Mouse (Mus musculus): ENCODE data around the gene Camk1d. TPM values are rescaled to one million over a fixed set of nuclear protein-coding genes. Genes with fewer than 3 reads are reported as not detected.

Gene Camk1d
- polyA plus RNA-seq, 1 experiment, result 1.6 TPM

- H3ac ChIP-seq (ENCODE audit: control insufficient read depth, insufficient read length, low read depth), result no peak overlapping the region
- H3K79me3 ChIP-seq (ENCODE audit: low read depth), result peaks cover 2% of the 10 kb centered on the region
- TF ChIP-seq MAX (IDR thresholded peaks at IDR 0.05), result no peak
- TF ChIP-seq CTCF (IDR thresholded peaks at IDR 0.05; ENCODE audit: control insufficient read depth, insufficient read depth, insufficient read length), result no peak
- H3K36me3 ChIP-seq (ENCODE audit: control insufficient read depth, insufficient read depth), result no peaks in the 10 kb centered on the region
- H3K79me2 ChIP-seq (ENCODE audit: control insufficient read depth, insufficient read depth), result peaks cover 8% of the 10 kb centered on the region
- no peak overlapping the region for H3K4me3 ChIP-seq (ENCODE audit: insufficient read depth, poor library complexity, severe bottlenecking)
- H3K27me3 ChIP-seq (ENCODE audit: control insufficient read depth, insufficient read depth, insufficient read length), result no peaks in the 10 kb centered on the region
Observed at GRCm38 (mm10) chr2:5672906-5673589, 41.3 kb downstream of the Camk1d start.

- peaks cover 2% of the 10 kb centered on the region for H3K79me3 ChIP-seq (ENCODE audit: low read depth)
- H3K36me3 ChIP-seq (ENCODE audit: control insufficient read depth, insufficient read depth), result no peaks in the 10 kb centered on the region
- no peaks in the 10 kb centered on the region for H3K27me3 ChIP-seq (ENCODE audit: control insufficient read depth, insufficient read depth, insufficient read length)
- H3K79me2 ChIP-seq (ENCODE audit: control insufficient read depth, insufficient read depth), result peaks cover 5% of the 10 kb centered on the region
- H3K4me3 ChIP-seq (ENCODE audit: insufficient read depth, poor library complexity, severe bottlenecking), result no peak overlapping the region
- no peak overlapping the region for H3ac ChIP-seq (ENCODE audit: control insufficient read depth, insufficient read length, low read depth)
- no peak for TF ChIP-seq MYOG (IDR thresholded peaks at IDR 0.05; ENCODE audit: control insufficient read depth, extremely low read depth, insufficient read length)
- TF ChIP-seq FOSL1 (IDR thresholded peaks at IDR 0.05; ENCODE audit: insufficient read depth, low read length, poor library complexity, severe bottlenecking), result no peak
- no peak for TF ChIP-seq USF1 (IDR thresholded peaks at IDR 0.05; ENCODE audit: low read depth)
Observed at GRCm38 (mm10) chr2:5670146-5670545, 44.2 kb downstream of the Camk1d start.

- Histone ChIP-seq H3ac (ENCODE audit: control insufficient read depth, insufficient read length, low read depth) (no peak overlapping the region), H3K36me3 (ENCODE audit: control insufficient read depth, insufficient read depth) (no peaks in the 10 kb centered on the region), H3K79me2 (ENCODE audit: control insufficient read depth, insufficient read depth) (peaks cover 5% of the 10 kb centered on the region), H3K4me3 (ENCODE audit: insufficient read depth, poor library complexity, severe bottlenecking) (no peak overlapping the region), H3K27me3 (ENCODE audit: control insufficient read depth, insufficient read depth, insufficient read length) (no peaks in the 10 kb centered on the region), H3K79me3 (ENCODE audit: low read depth) (peaks cover 2% of the 10 kb centered on the region)
- TF ChIP-seq CEBPB (IDR thresholded peaks at IDR 0.05; ENCODE audit: low read depth) (no peak), USF1 (IDR thresholded peaks at IDR 0.05; ENCODE audit: low read depth) (peak; percentile 40), MYOG (IDR thresholded peaks at IDR 0.05; ENCODE audit: control insufficient read depth, extremely low read depth, insufficient read length) (no peak), CTCF (IDR thresholded peaks at IDR 0.05; ENCODE audit: control insufficient read depth, insufficient read depth, insufficient read length) (no peak)
Observed at GRCm38 (mm10) chr2:5669498-5670040, 44.7 kb downstream of the Camk1d start.

DNA sequence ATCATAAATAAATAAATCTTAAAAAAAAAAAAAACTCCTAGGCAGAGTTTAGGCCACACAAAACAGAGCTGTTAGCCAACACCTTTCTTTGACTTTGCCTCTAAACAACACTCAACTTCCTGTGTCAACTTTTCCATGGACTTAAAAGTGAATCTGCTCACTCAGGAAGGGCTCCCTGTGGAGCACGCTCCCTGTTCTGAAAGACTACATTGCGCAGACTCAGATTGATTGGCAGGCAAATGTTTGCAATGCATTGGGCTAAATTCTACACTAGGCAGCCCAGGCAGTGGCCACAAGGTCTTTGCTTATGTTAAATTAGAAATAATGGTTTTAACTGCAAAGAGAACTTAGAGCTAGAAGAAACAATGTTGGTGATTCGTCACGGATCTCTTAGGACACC lies 45.4 kb downstream of the Camk1d start:
- H3K4me3 ChIP-seq (ENCODE audit: insufficient read depth, poor library complexity, severe bottlenecking), result no peak overlapping the region
- H3K79me2 ChIP-seq (ENCODE audit: control insufficient read depth, insufficient read depth), result peaks cover 5% of the 10 kb centered on the region
- H3K27me3 ChIP-seq (ENCODE audit: control insufficient read depth, insufficient read depth, insufficient read length), result no peaks in the 10 kb centered on the region
- H3K36me3 ChIP-seq (ENCODE audit: control insufficient read depth, insufficient read depth), result no peaks in the 10 kb centered on the region
- TF ChIP-seq CEBPB (IDR thresholded peaks at IDR 0.05; ENCODE audit: low read depth), result no peak
- no peak for TF ChIP-seq MYOG (IDR thresholded peaks at IDR 0.05; ENCODE audit: control insufficient read depth, extremely low read depth, insufficient read length)
- TF ChIP-seq MAX (IDR thresholded peaks at IDR 0.05), result no peak
- no peak for TF ChIP-seq USF1 (IDR thresholded peaks at IDR 0.05; ENCODE audit: low read depth)
- no peak for TF ChIP-seq FOSL1 (IDR thresholded peaks at IDR 0.05; ENCODE audit: insufficient read depth, low read length, poor library complexity, severe bottlenecking)
- TF ChIP-seq CTCF (IDR thresholded peaks at IDR 0.05; ENCODE audit: control insufficient read depth, insufficient read depth, insufficient read length), result no peak
- no peak for TF ChIP-seq MYOD1 (IDR thresholded peaks at IDR 0.05; ENCODE audit: control insufficient read depth, insufficient read length, low read depth)
- no peak overlapping the region for H3ac ChIP-seq (ENCODE audit: control insufficient read depth, insufficient read length, low read depth)
- peaks cover 2% of the 10 kb centered on the region for H3K79me3 ChIP-seq (ENCODE audit: low read depth)

DNA sequence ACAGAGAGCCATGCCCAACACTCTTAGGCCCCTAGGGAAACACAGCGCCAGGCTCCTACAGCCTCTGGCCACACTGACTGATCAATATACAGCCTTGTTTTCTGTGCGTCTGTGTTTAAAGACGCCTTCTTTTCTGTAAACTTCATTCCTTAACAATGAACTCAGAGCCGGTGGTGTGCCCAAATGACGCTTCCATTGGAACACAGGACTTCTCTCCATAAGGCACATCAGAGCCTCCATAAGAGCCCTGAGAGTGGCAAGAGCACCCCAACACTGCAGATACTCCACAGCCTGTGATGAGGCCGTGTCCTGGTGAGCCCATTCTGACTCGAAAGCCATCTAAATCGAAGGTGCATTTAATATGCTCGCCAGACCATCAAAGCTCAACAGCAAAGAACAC lies 50.8 kb downstream of the Camk1d start:
- no peak overlapping the region for H3K4me3 ChIP-seq (ENCODE audit: insufficient read depth, poor library complexity, severe bottlenecking)
- H3K27me3 ChIP-seq (ENCODE audit: control insufficient read depth, insufficient read depth, insufficient read length), result no peaks in the 10 kb centered on the region
- H3K36me3 ChIP-seq (ENCODE audit: control insufficient read depth, insufficient read depth), result no peaks in the 10 kb centered on the region
- H3ac ChIP-seq (ENCODE audit: control insufficient read depth, insufficient read length, low read depth), result no peak overlapping the region
- peaks cover 1% of the 10 kb centered on the region for H3K79me3 ChIP-seq (ENCODE audit: low read depth)
- peaks cover 5% of the 10 kb centered on the region for H3K79me2 ChIP-seq (ENCODE audit: control insufficient read depth, insufficient read depth)
- TF ChIP-seq MYOD1 (IDR thresholded peaks at IDR 0.05; ENCODE audit: control insufficient read depth, insufficient read length, low read depth) (no peak), MAX (IDR thresholded peaks at IDR 0.05) (no peak), MYOG (IDR thresholded peaks at IDR 0.05; ENCODE audit: control insufficient read depth, extremely low read depth, insufficient read length) (no peak), CEBPB (IDR thresholded peaks at IDR 0.05; ENCODE audit: low read depth) (no peak), USF1 (IDR thresholded peaks at IDR 0.05; ENCODE audit: low read depth) (no peak), CTCF (IDR thresholded peaks at IDR 0.05; ENCODE audit: control insufficient read depth, insufficient read depth, insufficient read length) (no peak), FOSL1 (IDR thresholded peaks at IDR 0.05; ENCODE audit: insufficient read depth, low read length, poor library complexity, severe bottlenecking) (no peak)

- peaks cover 3% of the 10 kb centered on the region for H3K79me3 ChIP-seq (ENCODE audit: low read depth)
- H3ac ChIP-seq (ENCODE audit: control insufficient read depth, insufficient read length, low read depth), result no peak overlapping the region
- no peaks in the 10 kb centered on the region for H3K27me3 ChIP-seq (ENCODE audit: control insufficient read depth, insufficient read depth, insufficient read length)
- H3K79me2 ChIP-seq (ENCODE audit: control insufficient read depth, insufficient read depth), result peaks cover 2% of the 10 kb centered on the region
- no peak overlapping the region for H3K4me3 ChIP-seq (ENCODE audit: insufficient read depth, poor library complexity, severe bottlenecking)
- TF ChIP-seq USF1 (IDR thresholded peaks at IDR 0.05; ENCODE audit: low read depth), result no peak
- no peak for TF ChIP-seq FOSL1 (IDR thresholded peaks at IDR 0.05; ENCODE audit: insufficient read depth, low read length, poor library complexity, severe bottlenecking)
- TF ChIP-seq CTCF (IDR thresholded peaks at IDR 0.05; ENCODE audit: control insufficient read depth, insufficient read depth, insufficient read length), result no peak
- TF ChIP-seq MAX (IDR thresholded peaks at IDR 0.05), result no peak
- TF ChIP-seq CEBPB (IDR thresholded peaks at IDR 0.05; ENCODE audit: low read depth), result no peak
- no peak for TF ChIP-seq MYOG (IDR thresholded peaks at IDR 0.05; ENCODE audit: control insufficient read depth, extremely low read depth, insufficient read length)
- no peak for TF ChIP-seq MYOD1 (IDR thresholded peaks at IDR 0.05; ENCODE audit: control insufficient read depth, insufficient read length, low read depth)
- H3K36me3 ChIP-seq (ENCODE audit: control insufficient read depth, insufficient read depth), result no peaks in the 10 kb centered on the region
Observed at GRCm38 (mm10) chr2:5661946-5662345, 52.4 kb downstream of the Camk1d start.
